19 mouse cellular contexts compared by ENCODE assay signal in genomic region chr11:36560785-36561548, GRCm38 (mm10).
"Had no signal": no experiment of that assay in that cellular context is flagged by ENCODE, and none has a peak within 500 bp of the region (broad histone marks: within the 10 kb centered on the region; RNA-seq: fewer than 3 reads in every experiment).

No protein-coding gene starts in this region.

- DNase-seq: lung, adult 2 months; lung, postnatal 14 days; lung, postnatal 36 days; retina, postnatal 1 day; right cerebral cortex, adult 18-20 months; right cerebral cortex, postnatal 25 days; right cerebral cortex, postnatal 4 days; spleen, adult 18-20 months; thymus, adult 18-20 months; thymus, postnatal 14 days; thymus, postnatal 36 days had no signal

- H3K4me1 ChIP-seq: lung, embryonic 15.5 days; megakaryocyte, embryonic 14.5 days; neural tube, embryonic 15.5 days had no signal

- H3K4me3 ChIP-seq: lung, embryonic 15.5 days; megakaryocyte, embryonic 14.5 days; midbrain, embryonic 13.5 days; myocyte; neural tube, embryonic 13.5 days; neural tube, embryonic 15.5 days had no signal

- H3K36me3 ChIP-seq: lung, embryonic 15.5 days; midbrain, embryonic 13.5 days; neural tube, embryonic 13.5 days; neural tube, embryonic 15.5 days had no signal

- H3K9me3 ChIP-seq: lung, embryonic 15.5 days; midbrain, embryonic 13.5 days; neural tube, embryonic 13.5 days; neural tube, embryonic 15.5 days had no signal

- H3K27me3 ChIP-seq: lung, embryonic 15.5 days; megakaryocyte, embryonic 14.5 days; midbrain, embryonic 13.5 days; neural tube, embryonic 13.5 days; neural tube, embryonic 15.5 days had no signal

- H3K4me2 ChIP-seq: lung, embryonic 15.5 days; midbrain, embryonic 11.5 days; midbrain, embryonic 13.5 days; neural tube, embryonic 13.5 days; neural tube, embryonic 15.5 days had no signal

- H3K9ac ChIP-seq: lung, embryonic 15.5 days; midbrain, embryonic 13.5 days; neural tube, embryonic 13.5 days; neural tube, embryonic 15.5 days had no signal

- H3K27ac ChIP-seq: lung, embryonic 15.5 days; macrophage; midbrain, embryonic 13.5 days; neural tube, embryonic 13.5 days; neural tube, embryonic 15.5 days had no signal
